Mouse (Mus musculus) ES-Bruce4 (cell line): Measurements from ENCODE around the gene Akap8l.

Source experiments
- CTCF ChIP-seq: IDR thresholded peaks from one replicate; pipeline ENCODE4 v1.8.1; 2011; ENCODE audit warnings: low read depth, low read length
- EP300 ChIP-seq: IDR thresholded peaks from 2 replicates; pipeline ENCODE4 v1.6.1; 2011; ENCODE audit warnings: low read depth, low read length; ENCODE audit not compliant: insufficient read depth
- POLR2A ChIP-seq: IDR thresholded peaks from one replicate; pipeline ENCODE4 v1.8.1; 2011; ENCODE audit warnings: low read length; ENCODE audit not compliant: insufficient read depth

- no peak for TF ChIP-seq CTCF
- TF ChIP-seq EP300, result no peak
- no peak for TF ChIP-seq POLR2A
Measured at GRCm38 (mm10) chr17:32363821-32364301, 13.5 kb upstream of the Akap8l start.
